Mouse (Mus musculus) retina, postnatal 7 days (tissue): ENCODE data around the gene Coch.
"Not testable (repeated sequence)": the region's sequence is repeated elsewhere in the genome, so short reads cannot be mapped to it uniquely, and the experiment has no call there.

Experiments used
- DNase-seq: peaks from one replicate; pipeline ENCODE4 v3.0.0-alpha.2; 2012; ENCODE audit warnings: low read depth, low spot score

The Coch gene

DNA sequence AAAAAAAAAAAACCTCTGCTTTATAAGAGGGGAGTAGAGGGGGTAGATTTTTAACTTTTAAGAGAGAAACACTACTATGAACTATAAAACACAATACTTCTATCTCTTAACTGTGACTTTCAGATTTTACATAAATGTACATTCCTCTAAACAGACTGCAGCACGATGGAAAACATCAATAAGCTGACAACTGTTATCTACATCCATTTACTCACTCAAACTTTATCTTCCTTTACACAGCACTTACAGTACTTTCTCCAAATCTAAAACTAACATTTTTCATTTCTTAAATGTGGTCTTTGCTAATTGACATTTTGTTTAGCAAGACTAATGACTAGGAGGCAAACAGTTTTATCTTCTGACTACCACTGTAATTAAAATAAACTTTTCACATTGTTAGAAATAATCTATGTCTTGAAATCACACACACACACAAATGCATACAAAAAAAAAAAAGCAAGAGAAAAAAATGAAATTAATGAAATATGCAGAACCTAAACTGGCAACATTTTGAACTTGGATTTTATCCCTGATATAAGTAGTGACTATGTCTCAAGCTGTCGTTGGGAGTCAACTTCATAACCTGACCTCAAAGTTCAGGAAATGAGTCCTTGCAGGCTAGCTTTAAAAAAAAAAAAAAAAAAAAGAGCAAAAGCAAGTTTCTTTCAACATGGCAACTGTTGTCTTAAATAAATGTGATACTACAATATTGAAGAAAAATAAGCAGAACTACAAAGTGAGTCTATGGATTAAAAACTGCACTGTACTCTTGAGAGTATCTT lies 43.7 kb downstream of the Coch start:
- DNase-seq = no peak

DNA sequence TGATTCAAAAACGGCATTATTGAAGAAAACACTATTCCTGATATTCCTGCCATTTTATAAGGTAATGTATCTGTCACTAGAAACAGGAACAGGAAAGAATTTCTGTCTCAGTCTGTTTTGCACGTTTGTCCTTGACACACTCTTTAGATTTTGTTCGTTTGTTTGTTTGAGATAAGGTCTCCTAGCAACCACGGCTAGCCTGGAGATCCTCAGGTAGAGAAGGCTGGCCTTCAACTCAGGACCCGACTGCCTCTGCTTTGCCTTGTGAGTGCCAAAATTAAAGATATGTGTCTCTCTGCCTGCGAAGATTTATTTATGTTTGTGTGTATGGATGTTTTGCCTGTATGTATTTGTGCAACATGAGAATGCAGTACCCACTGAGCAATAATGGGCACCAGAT lies 48.7 kb downstream of the Coch start:
- DNase-seq = no peak

DNA sequence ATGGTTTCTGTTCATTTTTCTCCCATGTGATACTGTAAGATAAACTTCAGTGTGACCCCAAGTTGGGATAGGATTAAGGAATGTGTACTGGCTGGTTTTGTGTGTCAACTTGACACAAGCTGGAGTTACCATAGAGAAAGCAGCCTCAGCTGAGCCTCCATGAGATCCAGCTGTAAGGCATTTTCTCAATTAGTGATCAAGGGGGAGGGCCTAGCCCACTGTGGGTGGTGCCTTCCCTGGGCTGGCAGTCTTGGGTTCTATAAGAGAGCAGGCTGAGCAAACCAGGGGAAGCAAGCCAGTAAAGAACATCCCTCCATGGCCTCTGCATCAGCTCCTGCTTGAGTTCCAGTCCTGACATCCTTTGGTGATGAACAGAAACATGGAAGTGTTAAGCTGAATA lies 56.3 kb downstream of the Coch start:
- DNase-seq = not testable (repeated sequence)
